Mouse (Mus musculus) heart, embryonic 10.5 days (tissue): ENCODE results near the gene Hipk4. TPM values are rescaled to one million over a fixed set of nuclear protein-coding genes. Genes with fewer than 3 reads are reported as not detected.
A peak's percentile ranks its signal among the peaks of the same experiment; 100 is the strongest.

Experiments used
- DNase-seq: peaks from one replicate; pipeline ENCODE4 v3.0.0-alpha.2; 2017; ENCODE audit warnings: low spot score
- H3K27ac ChIP-seq: fragments of 300-500 bp; sonication (generic); 2 replicates; pipeline ENCODE4 v1.5.1; 2016; ENCODE audit warnings: mild to moderate bottlenecking
- H3K27me3 ChIP-seq: fragments of 300-500 bp; sonication (generic); 2 replicates; pipeline ENCODE4 v1.6.1; 2016; ENCODE audit warnings: mild to moderate bottlenecking; ENCODE audit not compliant: poor library complexity, insufficient read depth, severe bottlenecking
- H3K36me3 ChIP-seq: fragments of 300-500 bp; sonication (generic); 2 replicates; pipeline ENCODE4 v1.6.1; 2016; ENCODE audit warnings: mild to moderate bottlenecking, moderate library complexity
- H3K4me1 ChIP-seq: fragments of 300-500 bp; sonication (generic); 2 replicates; pipeline ENCODE4 v1.6.1; 2016; ENCODE audit warnings: mild to moderate bottlenecking
- H3K4me3 ChIP-seq: fragments of 300-500 bp; sonication (generic); 2 replicates; pipeline ENCODE4 v1.5.1; 2016; ENCODE audit warnings: mild to moderate bottlenecking, moderate library complexity
- H3K9me3 ChIP-seq: fragments of 300-500 bp; sonication (generic); 2 replicates; pipeline ENCODE4 v1.6.1; 2016; ENCODE audit warnings: mild to moderate bottlenecking, moderate library complexity
- WGBS: fragments of 180-500 bp; shearing (Covaris S2); methylation state at CpG from one replicate; pipeline ENCODE4 v1.1.7; 2016; 5-methylcytosine and 5-hydroxymethylcytosine counted together
- polyA plus RNA-seq: library from polyadenylated mRNA; unstranded; fragments of >200 nt; fragmentation: Nextera tagmentation; extraction: Ambion mirVana; gene quantifications from 2 replicates; pipeline ENCODE4 v1.2.1, GENCODE M21; 2016

Hipk4 gene
- polyA plus RNA-seq, 1 experiment from 2014 or later, result 0.59 TPM

GRCm38 (mm10) chr7:27544675-27545370, 21.8 kb downstream of the Hipk4 start:
- H3K27ac ChIP-seq, result no peak overlapping the region
- no peak for DNase-seq
- no peaks in the 10 kb centered on the region for H3K9me3 ChIP-seq
- 0 out of 2 replicates have a peak, but pooled peaks cover 3% of the 10 kb centered on the region for H3K36me3 ChIP-seq
- WGBS, result 81% methylated on average over 12 of the region's 12 CpGs
- no peak overlapping the region for H3K4me3 ChIP-seq
- peaks cover 27% of the 10 kb centered on the region for H3K4me1 ChIP-seq
- peaks cover 5% of the 10 kb centered on the region; the same call in 1 of the 2 replicates for H3K27me3 ChIP-seq

- WGBS, result 67% methylated on average over 6 of the region's 6 CpGs
- DNase-seq, result no peak
- no peaks in the 10 kb centered on the region for H3K9me3 ChIP-seq
- no peaks in the 10 kb centered on the region for H3K27me3 ChIP-seq
- H3K4me1 ChIP-seq, result peaks cover 17% of the 10 kb centered on the region; the same call in 1 of the 2 replicates
- 0 out of 2 replicates have a peak, but pooled peaks cover under 1% of the 10 kb centered on the region for H3K36me3 ChIP-seq
- H3K4me3 ChIP-seq, result no peak overlapping the region
- H3K27ac ChIP-seq, result no peak overlapping the region
Observed at GRCm38 (mm10) chr7:27549597-27549996, 26.5 kb downstream of the Hipk4 start.

- 0 out of 2 replicates have a peak overlapping the region, but pooled peaks have one; percentile 86 for H3K27ac ChIP-seq
- H3K4me3 ChIP-seq, result peak overlapping the region; percentile 84
- 49% methylated on average over 5 of the region's 5 CpGs for WGBS
Observed at GRCm38 (mm10) chr7:27552070-27552469, 29.0 kb downstream of the Hipk4 start.

GRCm38 (mm10) chr7:27552931-27553513, 30.0 kb downstream of the Hipk4 start, which contains the start of the genes Pld3 and 2310022A10Rik:
Pld3 (minus strand) TSS chr7:27553218.
2310022A10Rik (plus strand) TSS chr7:27553233.
- Histone ChIP-seq H3K9me3 (no peaks in the 10 kb centered on the region), H3K27me3 (no peaks in the 10 kb centered on the region), H3K4me1 (peaks cover 20% of the 10 kb centered on the region; the same call in 1 of the 2 replicates), H3K4me3 (peak within 1 kb of the TSS; percentile 84), H3K27ac (peak within 1 kb of the TSS; percentile 86), H3K36me3 (peaks cover 19% of the 10 kb centered on the region)
- peak; percentile 99 for DNase-seq
- under 1% methylated on average over 41 of the region's 41 CpGs for WGBS

More at GRCm38 (mm10) chr7:27552070-27552469, 29.0 kb downstream of the Hipk4 start:
- Histone ChIP-seq H3K4me1 (peaks cover 20% of the 10 kb centered on the region; the same call in 1 of the 2 replicates), H3K27me3 (no peaks in the 10 kb centered on the region), H3K36me3 (peaks cover 19% of the 10 kb centered on the region), H3K9me3 (no peaks in the 10 kb centered on the region)
- DNase-seq, result no peak

- H3K27ac ChIP-seq, result peak overlapping the region; percentile 72
Observed at GRCm38 (mm10) chr7:27560291-27560887, 37.3 kb downstream of the Hipk4 start.

GRCm38 (mm10) chr7:27560978-27561377, 37.9 kb downstream of the Hipk4 start:
- Histone ChIP-seq H3K36me3 (peaks cover 74% of the 10 kb centered on the region), H3K4me1 (peaks cover 15% of the 10 kb centered on the region), H3K27me3 (no peaks in the 10 kb centered on the region), H3K27ac (peak overlapping the region; percentile 72), H3K9me3 (no peaks in the 10 kb centered on the region), H3K4me3 (0 out of 2 replicates have a peak overlapping the region, but pooled peaks have one; percentile 12)
- no peak for DNase-seq
- 92% methylated on average over 1 of the region's 1 CpGs for WGBS

More at GRCm38 (mm10) chr7:27560291-27560887, 37.3 kb downstream of the Hipk4 start:
- no peaks in the 10 kb centered on the region for H3K9me3 ChIP-seq
- no peak for DNase-seq
- H3K4me3 ChIP-seq, result peak overlapping the region; percentile 23; the same call in 1 of the 2 replicates
- H3K27me3 ChIP-seq, result no peaks in the 10 kb centered on the region
- WGBS, result 53% methylated on average over 8 of the region's 8 CpGs
- H3K4me1 ChIP-seq, result peaks cover 15% of the 10 kb centered on the region
- H3K36me3 ChIP-seq, result peaks cover 74% of the 10 kb centered on the region

- WGBS, result 87% methylated on average over 5 of the region's 5 CpGs
Observed at GRCm38 (mm10) chr7:27569580-27570224, 46.6 kb downstream of the Hipk4 start.

GRCm38 (mm10) chr7:27572133-27572532, 49.1 kb downstream of the Hipk4 start:
- H3K4me1 ChIP-seq, result no peaks in the 10 kb centered on the region
- no peak for DNase-seq
- no peak overlapping the region for H3K27ac ChIP-seq
- H3K4me3 ChIP-seq, result no peak overlapping the region
- H3K27me3 ChIP-seq, result no peaks in the 10 kb centered on the region
- H3K36me3 ChIP-seq, result peaks cover 82% of the 10 kb centered on the region
- 89% methylated on average over 4 of the region's 4 CpGs for WGBS
- H3K9me3 ChIP-seq, result no peaks in the 10 kb centered on the region

More at GRCm38 (mm10) chr7:27569580-27570224, 46.6 kb downstream of the Hipk4 start:
- Histone ChIP-seq H3K27me3 (no peaks in the 10 kb centered on the region), H3K4me1 (no peaks in the 10 kb centered on the region), H3K27ac (no peak overlapping the region), H3K9me3 (no peaks in the 10 kb centered on the region), H3K4me3 (no peak overlapping the region), H3K36me3 (peaks cover 80% of the 10 kb centered on the region)
- DNase-seq, result no peak

GRCm38 (mm10) chr7:27574124-27574880, 51.2 kb downstream of the Hipk4 start:
- Histone ChIP-seq H3K9me3 (no peaks in the 10 kb centered on the region), H3K36me3 (peaks cover 83% of the 10 kb centered on the region), H3K4me1 (no peaks in the 10 kb centered on the region), H3K27ac (no peak overlapping the region), H3K4me3 (no peak overlapping the region), H3K27me3 (no peaks in the 10 kb centered on the region)
- WGBS, result 90% methylated on average over 14 of the region's 14 CpGs
- no peak for DNase-seq

- Histone ChIP-seq H3K27me3 (no peaks in the 10 kb centered on the region), H3K4me1 (no peaks in the 10 kb centered on the region), H3K27ac (no peak overlapping the region), H3K36me3 (peaks cover 86% of the 10 kb centered on the region), H3K9me3 (no peaks in the 10 kb centered on the region), H3K4me3 (no peak overlapping the region)
- 63% methylated on average over 6 of the region's 6 CpGs for WGBS
- DNase-seq, result no peak
Observed at GRCm38 (mm10) chr7:27576914-27577313, 53.8 kb downstream of the Hipk4 start.

- no peak overlapping the region for H3K4me3 ChIP-seq
- DNase-seq, result no peak
- H3K4me1 ChIP-seq, result no peaks in the 10 kb centered on the region
- no peak overlapping the region for H3K27ac ChIP-seq
- peaks cover 86% of the 10 kb centered on the region for H3K36me3 ChIP-seq
- H3K27me3 ChIP-seq, result no peaks in the 10 kb centered on the region
- no peaks in the 10 kb centered on the region for H3K9me3 ChIP-seq
- 89% methylated on average over 6 of the region's 6 CpGs for WGBS
Observed at GRCm38 (mm10) chr7:27577589-27577988, 54.5 kb downstream of the Hipk4 start.

- H3K9me3 ChIP-seq, result no peaks in the 10 kb centered on the region
- peaks cover 93% of the 10 kb centered on the region for H3K36me3 ChIP-seq
- no peaks in the 10 kb centered on the region for H3K4me1 ChIP-seq
- H3K27me3 ChIP-seq, result no peaks in the 10 kb centered on the region
- no peak for DNase-seq
- no peak overlapping the region for H3K4me3 ChIP-seq
- WGBS, result 90% methylated on average over 7 of the region's 7 CpGs
- no peak overlapping the region for H3K27ac ChIP-seq
Observed at GRCm38 (mm10) chr7:27578465-27578864, 55.4 kb downstream of the Hipk4 start.
